Mouse (Mus musculus) cortical plate, adult 2 months (tissue): ENCODE measurements around the gene E130308A19Rik.

Experiments
- CTCF ChIP-seq: fragments of 200-500 bp; IDR thresholded peaks from 2 replicates; pipeline ENCODE4 v1.5.1; 2011; ENCODE audit warnings: mild to moderate bottlenecking, control low read depth, low read length; ENCODE audit not compliant: insufficient read depth; ENCODE audit errors: extremely low read depth
- POLR2A ChIP-seq: fragments of 200-500 bp; IDR thresholded peaks from 2 replicates; pipeline ENCODE4 v1.6.1; 2011; ENCODE audit warnings: mild to moderate bottlenecking, low read length, control low read depth; ENCODE audit not compliant: insufficient read depth; ENCODE audit errors: extremely low read depth

DNA sequence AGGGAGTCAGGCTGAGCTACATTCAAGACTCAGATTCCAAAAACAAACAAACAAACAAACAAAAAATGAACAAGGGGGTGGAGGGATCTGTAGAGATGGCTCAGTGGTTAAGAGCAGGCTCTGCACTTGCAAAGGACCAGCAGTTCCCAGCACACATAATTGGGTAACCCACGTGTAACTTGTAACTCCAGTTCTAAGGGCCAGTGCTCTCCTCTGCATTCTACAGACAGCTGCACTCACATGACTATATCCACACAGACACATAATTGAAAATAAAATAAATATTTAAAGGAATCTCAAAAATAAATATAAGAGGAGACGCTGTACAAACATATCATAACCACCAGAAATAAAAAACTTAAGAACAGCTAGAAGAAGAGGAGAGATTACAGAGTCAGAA lies 113.9 kb downstream of the E130308A19Rik start:
- no peak for TF ChIP-seq CTCF
- no peak for TF ChIP-seq POLR2A
